Mouse (Mus musculus): Measurements from ENCODE around the gene Gba2. TPM values are rescaled to one million over a fixed set of nuclear protein-coding genes. Genes with fewer than 3 reads are reported as not detected.
A peak's percentile ranks its signal among the peaks of the same experiment; 100 is the strongest.

Gene Gba2
- polyA plus RNA-seq, 1 experiment from 2014 or later = 54.0 TPM

DNA sequence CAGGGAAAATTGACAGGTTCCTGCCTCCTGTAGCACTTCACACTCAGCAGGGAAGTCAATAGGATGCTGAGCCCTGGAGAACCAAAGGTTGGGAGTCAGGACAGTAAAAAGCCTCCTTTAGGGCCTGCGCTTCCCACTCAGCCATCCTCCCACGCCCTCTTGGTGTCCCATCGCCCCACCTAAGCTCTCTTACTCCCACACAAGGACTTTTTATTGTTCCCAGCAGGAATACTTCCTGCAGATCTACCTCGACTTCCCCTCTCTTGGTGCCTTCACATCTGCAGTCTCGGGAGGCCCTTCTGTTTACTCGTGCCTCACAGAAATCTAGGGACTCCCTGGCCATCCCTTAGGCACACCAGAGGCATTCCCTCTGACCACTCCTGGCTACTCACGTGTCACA, 4.7 kb upstream of the Gba2 start:
- 69% methylated on average over 7 of the region's 7 CpGs for WGBS
- no peak for ATAC-seq
- Histone ChIP-seq H3K9ac (ENCODE audit: low read depth, low read length) (no peak overlapping the region), H3K9me3 (ENCODE audit: control insufficient read depth, low read length) (no peaks in the 10 kb centered on the region), H3K27ac (ENCODE audit: low read depth, low read length) (no peak overlapping the region), H3K4me2 (ENCODE audit: low read length) (no peak overlapping the region), H3K4me3 (ENCODE audit: low read length) (no peak overlapping the region), H3K4me1 (ENCODE audit: control insufficient read depth, insufficient read depth, low read depth, low read length) (peaks cover 9% of the 10 kb centered on the region), H3K27me3 (replicated peaks; ENCODE audit: control insufficient read depth, insufficient read depth, low read length) (no peaks in the 10 kb centered on the region), H3K36me3 (ENCODE audit: control insufficient read depth, insufficient read depth, low read length) (peaks cover 28% of the 10 kb centered on the region)

DNA sequence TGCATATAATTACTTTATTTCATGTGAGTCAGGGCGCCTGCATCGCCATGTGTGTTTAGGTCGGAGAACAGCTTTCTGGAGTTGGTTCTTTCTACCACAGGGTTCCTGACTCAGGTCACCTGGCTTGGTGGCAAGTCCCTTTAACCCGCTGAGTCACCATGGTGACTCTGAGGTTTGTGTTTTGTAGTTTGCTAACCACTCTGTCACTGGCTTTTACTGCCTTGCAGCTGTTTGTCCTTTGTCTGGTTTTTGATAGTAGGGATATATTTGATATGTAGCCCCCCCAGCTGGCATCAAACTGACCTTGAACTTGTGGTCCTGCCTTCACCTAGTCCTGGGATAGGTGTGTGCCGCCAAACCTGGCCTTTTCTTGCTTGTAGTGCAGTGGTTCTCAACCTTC, 3.6 kb upstream of the Gba2 start:
- ATAC-seq = no peak
- no peak overlapping the region for H3K27ac ChIP-seq (ENCODE audit: low read depth, low read length)
- no peak overlapping the region for H3K4me2 ChIP-seq (ENCODE audit: low read length)
- H3K9ac ChIP-seq (ENCODE audit: low read depth, low read length) = no peak overlapping the region
- 98% methylated on average over 5 of the region's 5 CpGs for WGBS
- no peaks in the 10 kb centered on the region for H3K27me3 ChIP-seq (replicated peaks; ENCODE audit: control insufficient read depth, insufficient read depth, low read length)
- no peak overlapping the region for H3K4me3 ChIP-seq (ENCODE audit: low read length)
- H3K4me1 ChIP-seq (ENCODE audit: control insufficient read depth, insufficient read depth, low read depth, low read length) = peaks cover 15% of the 10 kb centered on the region
- H3K9me3 ChIP-seq (ENCODE audit: control insufficient read depth, low read length) = no peaks in the 10 kb centered on the region
- H3K36me3 ChIP-seq (ENCODE audit: control insufficient read depth, insufficient read depth, low read length) = peaks cover 28% of the 10 kb centered on the region

DNA sequence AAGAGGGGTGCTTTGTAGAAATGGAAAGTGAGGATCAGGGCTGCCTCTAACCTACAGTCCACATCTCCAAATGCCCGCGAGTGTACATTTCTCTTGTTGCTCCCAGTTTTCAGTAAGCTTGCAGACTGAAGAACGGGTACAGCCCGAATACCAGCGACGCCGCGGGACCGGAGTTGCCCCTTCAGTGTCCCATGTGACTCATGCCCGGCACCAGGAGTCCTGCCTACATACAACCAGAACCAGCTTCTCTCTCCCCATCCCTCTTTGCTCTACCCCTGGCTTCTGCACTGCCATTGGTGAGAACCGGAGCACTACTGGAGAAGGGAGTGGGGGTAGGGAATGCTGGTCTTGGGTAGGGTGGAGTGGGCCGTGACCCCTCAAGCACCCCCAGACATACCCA, 2.7 kb upstream of the Gba2 start:
- no peaks in the 10 kb centered on the region for H3K9me3 ChIP-seq (ENCODE audit: control insufficient read depth, low read length)
- no peaks in the 10 kb centered on the region for H3K27me3 ChIP-seq (replicated peaks; ENCODE audit: control insufficient read depth, insufficient read depth, low read length)
- H3K4me2 ChIP-seq (ENCODE audit: low read length) = no peak overlapping the region
- no peak overlapping the region for H3K27ac ChIP-seq (ENCODE audit: low read depth, low read length)
- H3K4me1 ChIP-seq (ENCODE audit: control insufficient read depth, insufficient read depth, low read depth, low read length) = peaks cover 23% of the 10 kb centered on the region
- no peak overlapping the region for H3K4me3 ChIP-seq (ENCODE audit: low read length)
- H3K36me3 ChIP-seq (ENCODE audit: control insufficient read depth, insufficient read depth, low read length) = peaks cover 28% of the 10 kb centered on the region
- 97% methylated on average over 12 of the region's 12 CpGs for WGBS
- H3K9ac ChIP-seq (ENCODE audit: low read depth, low read length) = no peak overlapping the region
- no peak for ATAC-seq

DNA sequence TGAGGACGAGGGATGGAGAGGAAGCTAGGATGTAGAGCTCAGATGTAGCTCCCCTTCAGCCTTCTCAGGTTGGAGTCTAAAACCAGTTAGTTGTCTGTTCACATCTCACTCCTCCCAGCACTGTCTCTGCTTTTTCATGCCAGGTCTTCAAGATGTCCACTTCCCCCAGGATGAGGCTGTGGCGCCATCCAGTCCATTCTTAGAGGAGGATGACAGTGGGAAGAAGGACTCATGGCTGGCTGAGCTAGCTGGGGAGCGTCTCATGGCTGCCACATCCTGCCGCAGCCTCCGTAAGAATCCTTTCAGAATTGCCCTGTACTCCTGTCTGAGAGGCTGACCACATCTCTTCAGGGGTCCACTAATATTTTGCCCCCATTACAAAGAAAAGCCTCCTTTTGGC, 2.0 kb upstream of the Gba2 start:
- Histone ChIP-seq H3K9ac (ENCODE audit: low read depth, low read length) (no peak overlapping the region), H3K4me1 (ENCODE audit: control insufficient read depth, insufficient read depth, low read depth, low read length) (peaks cover 30% of the 10 kb centered on the region), H3K4me3 (ENCODE audit: low read length) (no peak overlapping the region), H3K27ac (ENCODE audit: low read depth, low read length) (no peak overlapping the region), H3K36me3 (ENCODE audit: control insufficient read depth, insufficient read depth, low read length) (peaks cover 28% of the 10 kb centered on the region), H3K4me2 (ENCODE audit: low read length) (no peak overlapping the region), H3K9me3 (ENCODE audit: control insufficient read depth, low read length) (no peaks in the 10 kb centered on the region), H3K27me3 (replicated peaks; ENCODE audit: control insufficient read depth, insufficient read depth, low read length) (no peaks in the 10 kb centered on the region)
- WGBS = 94% methylated on average over 5 of the region's 5 CpGs
- ATAC-seq = no peak

DNA sequence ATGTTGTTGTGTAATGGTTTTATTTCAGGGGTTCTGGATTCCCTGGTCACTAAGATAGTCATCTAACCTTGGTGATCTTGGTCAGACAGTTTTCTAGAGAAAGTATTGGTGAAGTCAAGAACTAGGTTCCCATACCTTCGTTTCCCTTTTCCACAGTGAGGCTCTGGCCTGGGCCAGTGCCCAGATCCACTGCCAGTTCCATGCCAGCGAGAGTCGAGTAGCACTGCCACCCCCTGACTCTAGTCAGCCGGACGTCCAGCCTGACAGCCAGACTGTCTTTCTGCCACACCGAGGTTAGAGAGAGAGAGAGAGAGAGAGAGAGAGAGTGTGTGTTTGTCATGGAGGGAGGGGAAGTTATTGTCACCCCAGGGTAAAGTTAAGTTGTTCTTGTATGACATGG, 1.1 kb upstream of the Gba2 start:
- Histone ChIP-seq H3K36me3 (ENCODE audit: control insufficient read depth, insufficient read depth, low read length) (peaks cover 28% of the 10 kb centered on the region), H3K4me3 (ENCODE audit: low read length) (peak overlapping the region; percentile 94), H3K4me2 (ENCODE audit: low read length) (peak overlapping the region; percentile 85), H3K9ac (ENCODE audit: low read depth, low read length) (peak overlapping the region; percentile 97; the same call in 1 of the 2 replicates), H3K27ac (ENCODE audit: low read depth, low read length) (no peak overlapping the region), H3K27me3 (replicated peaks; ENCODE audit: control insufficient read depth, insufficient read depth, low read length) (no peaks in the 10 kb centered on the region), H3K4me1 (ENCODE audit: control insufficient read depth, insufficient read depth, low read depth, low read length) (peaks cover 40% of the 10 kb centered on the region), H3K9me3 (ENCODE audit: control insufficient read depth, low read length) (no peaks in the 10 kb centered on the region)
- no peak for ATAC-seq
- 77% methylated on average over 6 of the region's 6 CpGs for WGBS

DNA sequence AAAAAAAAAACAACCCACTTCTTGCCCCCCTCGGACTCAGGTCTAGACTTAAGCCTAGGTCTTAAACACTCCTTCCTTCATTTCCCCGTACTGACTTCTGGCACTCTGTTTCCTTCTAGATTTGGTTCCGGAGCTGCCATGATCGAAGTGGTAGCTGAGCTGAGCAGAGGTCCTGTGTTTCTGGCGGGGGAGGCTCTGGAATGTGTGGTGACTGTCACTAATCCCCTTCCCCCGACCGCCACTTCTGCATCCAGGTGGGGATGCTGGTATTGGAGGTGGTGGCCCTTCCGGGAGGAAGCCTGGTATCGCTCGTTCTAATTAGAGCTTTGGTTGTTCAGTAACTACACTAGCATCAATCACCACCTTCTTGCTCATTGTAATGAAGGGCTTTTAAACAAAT, 583 bp upstream of the Gba2 start:
- WGBS = 7% methylated on average over 10 of the region's 10 CpGs
- ATAC-seq = no peak

GRCm38 (mm10) chr4:43577237-43577881, 1.3 kb downstream of the Gba2 start:
- Histone ChIP-seq H3K36me3 (ENCODE audit: control insufficient read depth, insufficient read depth, low read length) (peaks cover 21% of the 10 kb centered on the region), H3K4me1 (ENCODE audit: control insufficient read depth, insufficient read depth, low read depth, low read length) (peaks cover 41% of the 10 kb centered on the region), H3K9me3 (ENCODE audit: control insufficient read depth, low read length) (no peaks in the 10 kb centered on the region), H3K4me2 (ENCODE audit: low read length) (peak overlapping the region; percentile 85), H3K27ac (ENCODE audit: low read depth, low read length) (no peak overlapping the region), H3K4me3 (ENCODE audit: low read length) (peak overlapping the region; percentile 94), H3K27me3 (replicated peaks; ENCODE audit: control insufficient read depth, insufficient read depth, low read length) (no peaks in the 10 kb centered on the region), H3K9ac (ENCODE audit: low read depth, low read length) (peak overlapping the region; percentile 97)
- WGBS = 56% methylated on average over 8 of the region's 8 CpGs
- ATAC-seq = no peak

More for the DNA sequence above, 583 bp upstream of the Gba2 start:
- H3K27ac ChIP-seq (ENCODE audit: low read depth, low read length) = peak overlapping the region; percentile 86
- no peaks in the 10 kb centered on the region for H3K27me3 ChIP-seq (replicated peaks; ENCODE audit: control insufficient read depth, insufficient read depth, low read length)
- H3K4me1 ChIP-seq (ENCODE audit: control insufficient read depth, insufficient read depth, low read depth, low read length) = peaks cover 41% of the 10 kb centered on the region
- no peaks in the 10 kb centered on the region for H3K9me3 ChIP-seq (ENCODE audit: control insufficient read depth, low read length)
- peak overlapping the region; percentile 85 for H3K4me2 ChIP-seq (ENCODE audit: low read length)
- peak overlapping the region; percentile 97 for H3K9ac ChIP-seq (ENCODE audit: low read depth, low read length)
- H3K4me3 ChIP-seq (ENCODE audit: low read length) = peak overlapping the region; percentile 94
- peaks cover 28% of the 10 kb centered on the region for H3K36me3 ChIP-seq (ENCODE audit: control insufficient read depth, insufficient read depth, low read length)

- H3K36me3 ChIP-seq (ENCODE audit: control insufficient read depth, insufficient read depth, low read length) = peaks cover 18% of the 10 kb centered on the region
- ATAC-seq = no peak
- no peaks in the 10 kb centered on the region for H3K9me3 ChIP-seq (ENCODE audit: control insufficient read depth, low read length)
- WGBS = 58% methylated on average over 2 of the region's 2 CpGs
- H3K9ac ChIP-seq (ENCODE audit: low read depth, low read length) = no peak overlapping the region
- H3K4me1 ChIP-seq (ENCODE audit: control insufficient read depth, insufficient read depth, low read depth, low read length) = peaks cover 41% of the 10 kb centered on the region
- no peaks in the 10 kb centered on the region for H3K27me3 ChIP-seq (replicated peaks; ENCODE audit: control insufficient read depth, insufficient read depth, low read length)
- no peak overlapping the region for H3K27ac ChIP-seq (ENCODE audit: low read depth, low read length)
- H3K4me3 ChIP-seq (ENCODE audit: low read length) = peak overlapping the region; percentile 3; the same call in 1 of the 2 replicates
- peak overlapping the region; percentile 38 for H3K4me2 ChIP-seq (ENCODE audit: low read length)
Measured at GRCm38 (mm10) chr4:43575356-43575755, 3.3 kb downstream of the Gba2 start.

- ATAC-seq = no peak
- Histone ChIP-seq H3K27ac (ENCODE audit: low read depth, low read length) (no peak overlapping the region), H3K4me2 (ENCODE audit: low read length) (no peak overlapping the region), H3K4me3 (ENCODE audit: low read length) (no peak overlapping the region), H3K4me1 (ENCODE audit: control insufficient read depth, insufficient read depth, low read depth, low read length) (peaks cover 32% of the 10 kb centered on the region), H3K9me3 (ENCODE audit: control insufficient read depth, low read length) (no peaks in the 10 kb centered on the region), H3K9ac (ENCODE audit: low read depth, low read length) (no peak overlapping the region), H3K36me3 (ENCODE audit: control insufficient read depth, insufficient read depth, low read length) (peaks cover 32% of the 10 kb centered on the region), H3K27me3 (replicated peaks; ENCODE audit: control insufficient read depth, insufficient read depth, low read length) (no peaks in the 10 kb centered on the region)
- WGBS = 89% methylated on average over 4 of the region's 4 CpGs
Measured at GRCm38 (mm10) chr4:43573561-43573960, 5.1 kb downstream of the Gba2 start.

All from hindbrain, embryonic 16.5 days (tissue).